Mouse (Mus musculus) heart, adult 8-10 months (tissue): ENCODE data around the gene Vmn1r37. TPM values are rescaled to one million over a fixed set of nuclear protein-coding genes. Genes with fewer than 3 reads are reported as not detected.
"Not testable (repeated sequence)": the region's sequence is repeated elsewhere in the genome, so short reads cannot be mapped to it uniquely, and the experiment has no call there.

ENCODE experiments used
- DNase-seq: peaks from one replicate; pipeline ENCODE4 v3.0.0; 2022; ENCODE audit warnings: low spot score
- total RNA-seq, 4 experiments: library from RNA; stranded (reverse); gene quantifications; 2 replicates each; pipeline ENCODE4 v1.2.4; 2022

Gene Vmn1r37
- total RNA-seq = not detected

GRCm38 (mm10) chr6:66729082-66729481, at the start of gene Vmn1r37:
Vmn1r37 (plus strand) TSS chr6:66729382.
- not testable (repeated sequence) for DNase-seq

GRCm38 (mm10) chr6:66685806-66686205, 43.4 kb upstream of the Vmn1r37 start, which contains the start of gene Vmn1r35:
Vmn1r35 (minus strand) TSS chr6:66685906.
- DNase-seq = no peak

- no peak for DNase-seq
Measured at GRCm38 (mm10) chr6:66708901-66709300, 20.3 kb upstream of the Vmn1r37 start.

- no peak for DNase-seq
Measured at GRCm38 (mm10) chr6:66713854-66714253, 15.3 kb upstream of the Vmn1r37 start.

- not testable (repeated sequence) for DNase-seq
Measured at GRCm38 (mm10) chr6:66719068-66719467, 10.1 kb upstream of the Vmn1r37 start, which contains the start of gene Vmn1r36. Vmn1r36 (minus strand) TSS chr6:66719168.

- DNase-seq = not testable (repeated sequence)
Measured at GRCm38 (mm10) chr6:66782527-66782926, 53.3 kb downstream of the Vmn1r37 start, which contains the start of gene Vmn1r38. Vmn1r38 (minus strand) TSS chr6:66782627.

Other genes with a start within 250 kb of the Vmn1r37 start
- 1 to 10 TPM; 2.7 to 3.6 (median 3.0) TPM for gene Mad2l1, start 194.0 kb upstream of the Vmn1r37 start, total RNA-seq
- gene Vmn1r32, start 169.3 kb upstream of the Vmn1r37 start, total RNA-seq = not detected
- not detected for gene Vmn1r33, start 111.1 kb upstream of the Vmn1r37 start, total RNA-seq
- gene Vmn1r34, start 85.5 kb upstream of the Vmn1r37 start, total RNA-seq = not detected
- gene Vmn1r35, start 43.5 kb upstream of the Vmn1r37 start, total RNA-seq = not detected
- not detected for gene Vmn1r36, start 10.2 kb upstream of the Vmn1r37 start, total RNA-seq
- gene Vmn1r38, start 53.2 kb downstream of the Vmn1r37 start, total RNA-seq = not detected
- gene Vmn1r39, start 81.2 kb downstream of the Vmn1r37 start, total RNA-seq = not detected
- 10 to 100 TPM; 32.8 to 36.9 (median 34.7) TPM for gene Gng12, start 167.0 kb downstream of the Vmn1r37 start, total RNA-seq